Mouse (Mus musculus): ENCODE measurements around the gene Tab1.

GRCm38 (mm10) chr15:80140302-80140701 is 7.4 kb downstream of the Tab1 start:
- TF ChIP-seq CTCF (IDR thresholded peaks at IDR 0.05; ENCODE audit: low read depth) (no peak), EP300 (IDR thresholded peaks at IDR 0.05; ENCODE audit: low read depth) (no peak)

All from liver, embryonic 14.5 days (tissue).